Mouse (Mus musculus) embryonic facial prominence, embryonic 11.5 days (tissue): ENCODE results near the gene Oprl1. TPM values are rescaled to one million over a fixed set of nuclear protein-coding genes. Genes with fewer than 3 reads are reported as not detected.

Experiments
- ATAC-seq: fragments of 200-750 bp; cut with Nextera tagmentation; replicated peaks from 2 replicates; pipeline ENCODE4 v1.8.0; 2017; ENCODE audit warnings: low read depth; ENCODE audit not compliant: insufficient number of reproducible peaks, low FRiP score, low TSS enrichment
- DNase-seq: peaks from one replicate; pipeline ENCODE4 v3.0.0-alpha.2; 2015; ENCODE audit warnings: low spot score
- H3K27ac ChIP-seq: fragments of 300-500 bp; sonication (generic); replicated peaks from 2 replicates; pipeline ENCODE4 v1.5.1; 2014; ENCODE audit warnings: mild to moderate bottlenecking, low read depth, low read length, control low read depth
- H3K27me3 ChIP-seq: fragments of 300-500 bp; sonication (generic); 2 replicates; pipeline ENCODE4 v1.6.1; 2014; ENCODE audit warnings: mild to moderate bottlenecking, low read length, moderate library complexity, mixed read lengths; ENCODE audit not compliant: control insufficient read depth, insufficient read depth
- H3K36me3 ChIP-seq: fragments of 300-500 bp; sonication (generic); replicated peaks from 2 replicates; pipeline ENCODE4 v1.6.1; 2014; ENCODE audit warnings: low read depth, mild to moderate bottlenecking, low read length, moderate library complexity, mixed read lengths; ENCODE audit not compliant: control insufficient read depth, insufficient read depth
- H3K4me1 ChIP-seq: fragments of 300-500 bp; sonication (generic); 2 replicates; pipeline ENCODE4 v1.6.1; 2014; ENCODE audit warnings: low read length, mixed read lengths; ENCODE audit not compliant: control insufficient read depth, insufficient read depth
- H3K4me2 ChIP-seq: fragments of 300-500 bp; sonication (generic); 2 replicates; pipeline ENCODE4 v1.6.1; 2014; ENCODE audit warnings: low read depth, mild to moderate bottlenecking, control low read depth, low read length, moderate library complexity
- H3K4me3 ChIP-seq: fragments of 300-500 bp; sonication (generic); 2 replicates; pipeline ENCODE4 v1.5.1; 2014; ENCODE audit warnings: low read depth, low read length, control low read depth
- H3K9ac ChIP-seq: fragments of 300-500 bp; sonication (generic); replicated peaks from 2 replicates; pipeline ENCODE4 v1.6.1; 2014; ENCODE audit warnings: mild to moderate bottlenecking, control low read depth, low read length
- H3K9me3 ChIP-seq: fragments of 300-500 bp; sonication (generic); replicated peaks from 2 replicates; pipeline ENCODE4 v1.6.1; 2016; ENCODE audit warnings: mild to moderate bottlenecking, low read length, inconsistent platforms, mixed read lengths; ENCODE audit not compliant: control insufficient read depth
- WGBS: fragments of 180-500 bp; shearing (Covaris S2); extraction: QIAGEN DNeasy Blood & Tissue Kit; methylation state at CpG from one replicate; pipeline ENCODE4 v1.1.7; 2014; 5-methylcytosine and 5-hydroxymethylcytosine counted together
- polyA plus RNA-seq: library from polyadenylated mRNA; unstranded; fragments of >200 nt; fragmentation: Nextera tagmentation; extraction: Ambion mirVana; gene quantifications from 2 replicates; pipeline ENCODE4 v1.2.1, GENCODE M21; 2014

Gene Oprl1
- polyA plus RNA-seq, 1 experiment from 2014 or later, result 4.6 TPM

DNA sequence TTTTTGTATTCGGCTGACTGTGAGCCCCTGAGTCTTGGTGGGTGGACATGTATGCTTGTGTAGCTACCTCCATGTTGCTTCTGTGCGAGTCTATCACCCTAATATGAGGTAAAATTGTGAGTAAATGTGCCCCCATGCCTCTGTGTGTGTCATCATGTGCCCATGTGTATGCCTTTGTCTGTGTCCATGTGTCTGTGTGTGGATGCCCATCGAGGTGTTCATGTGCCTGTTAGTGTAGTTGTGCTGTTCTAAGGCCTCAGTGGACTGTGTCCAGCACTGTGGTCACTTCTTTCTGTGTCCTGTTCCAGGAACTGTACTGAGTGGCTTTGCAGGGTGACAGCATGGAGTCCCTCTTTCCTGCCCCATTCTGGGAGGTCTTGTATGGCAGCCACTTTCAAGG is 566 bp downstream of the Oprl1 start:
- H3K9me3 ChIP-seq, result no peaks in the 10 kb centered on the region
- DNase-seq (no peak), ATAC-seq (no peak; the same call in 1 of the 2 replicates)
- H3K36me3 ChIP-seq, result no peaks in the 10 kb centered on the region
- no peak overlapping the region; the same call in 1 of the 2 replicates for H3K27ac ChIP-seq
- H3K4me2 ChIP-seq, result peak overlapping the region; percentile 36
- WGBS, result 74% methylated on average over 3 of the region's 3 CpGs
- peak overlapping the region; percentile 17; the same call in 1 of the 2 replicates for H3K4me3 ChIP-seq
- peak overlapping the region; percentile 33; the same call in 1 of the 2 replicates for H3K9ac ChIP-seq
- H3K4me1 ChIP-seq, result no peaks in the 10 kb centered on the region
- H3K27me3 ChIP-seq, result no peaks in the 10 kb centered on the region

- Histone ChIP-seq H3K27me3 (no peaks in the 10 kb centered on the region), H3K4me2 (no peak overlapping the region), H3K9ac (no peak overlapping the region), H3K9me3 (no peaks in the 10 kb centered on the region), H3K4me3 (no peak overlapping the region), H3K4me1 (no peaks in the 10 kb centered on the region), H3K27ac (no peak overlapping the region), H3K36me3 (no peaks in the 10 kb centered on the region)
- 82% methylated on average over 3 of the region's 3 CpGs for WGBS
- no peak for ATAC-seq
- DNase-seq, result no peak
Measured at GRCm38 (mm10) chr2:181716991-181717390, 2.2 kb downstream of the Oprl1 start.

DNA sequence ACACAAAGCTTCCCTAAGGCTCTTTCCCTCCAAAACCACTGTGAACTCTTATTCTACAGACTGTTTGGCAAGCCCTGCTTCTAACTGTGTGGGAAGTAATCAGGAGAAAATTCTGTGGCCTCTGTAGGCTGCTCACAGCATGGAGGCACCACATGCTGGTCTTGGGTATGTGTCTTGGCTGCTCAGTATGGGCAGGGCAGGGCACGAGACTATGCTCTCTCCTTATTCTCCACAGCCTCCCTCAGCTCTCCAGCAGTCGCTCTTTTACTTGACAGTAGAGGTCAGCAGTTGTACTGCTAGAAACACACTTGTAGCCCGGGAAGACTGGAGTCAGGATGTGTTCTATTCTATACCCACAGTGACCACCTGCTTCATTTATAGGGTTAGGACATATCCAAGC is 5.2 kb downstream of the Oprl1 start:
- no peak overlapping the region for H3K9ac ChIP-seq
- 29% methylated on average over 3 of the region's 3 CpGs for WGBS
- no peak overlapping the region for H3K27ac ChIP-seq
- no peak for DNase-seq
- no peaks in the 10 kb centered on the region for H3K4me1 ChIP-seq
- H3K9me3 ChIP-seq, result no peaks in the 10 kb centered on the region
- no peaks in the 10 kb centered on the region for H3K27me3 ChIP-seq
- no peak for ATAC-seq
- no peaks in the 10 kb centered on the region for H3K36me3 ChIP-seq
- no peak overlapping the region for H3K4me3 ChIP-seq
- H3K4me2 ChIP-seq, result no peak overlapping the region

DNA sequence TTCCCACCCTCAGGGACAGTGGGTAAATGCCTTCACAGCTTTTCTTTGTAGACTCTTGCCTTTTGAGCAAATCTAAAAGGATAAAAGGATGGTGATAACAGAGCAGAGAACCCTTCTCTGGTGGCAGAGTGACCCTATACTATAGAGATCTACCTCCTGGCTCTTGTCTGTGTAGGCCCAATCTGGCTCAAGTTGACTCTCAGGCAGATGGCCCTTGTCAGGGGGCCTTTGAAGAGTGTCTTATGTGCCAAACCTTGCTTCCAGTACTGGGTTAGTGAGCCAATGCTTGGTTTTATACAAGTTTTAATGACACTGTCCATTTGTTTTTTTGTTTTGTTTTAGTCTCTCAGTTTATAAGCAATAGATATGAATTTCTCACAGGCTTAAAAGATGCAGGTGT is 6.4 kb downstream of the Oprl1 start:
- no peak for ATAC-seq

DNA sequence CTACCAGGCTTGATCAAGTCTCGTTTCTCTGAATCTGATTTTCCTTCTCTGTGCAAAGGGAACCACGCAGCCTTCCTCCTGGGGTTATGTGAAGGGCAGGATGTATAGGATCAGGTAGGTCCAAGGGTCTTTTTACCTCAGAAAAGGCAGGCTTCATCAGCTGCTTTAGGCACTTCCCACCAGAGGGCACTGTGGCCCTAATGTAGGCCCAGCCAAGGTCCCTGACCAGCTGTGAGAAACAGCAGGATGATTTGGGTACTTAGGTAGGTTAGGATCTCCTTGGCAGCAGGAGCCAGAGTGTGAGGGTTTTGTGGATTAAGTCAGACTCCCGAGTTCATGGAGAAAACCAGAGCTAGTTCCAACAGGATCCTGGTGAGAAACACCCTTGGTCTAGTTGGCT is 7.4 kb downstream of the Oprl1 start:
- Histone ChIP-seq H3K4me1 (no peaks in the 10 kb centered on the region), H3K9me3 (no peaks in the 10 kb centered on the region), H3K4me2 (no peak overlapping the region), H3K27ac (no peak overlapping the region), H3K36me3 (no peaks in the 10 kb centered on the region), H3K27me3 (no peaks in the 10 kb centered on the region), H3K9ac (no peak overlapping the region), H3K4me3 (no peak overlapping the region)
- DNase-seq, result peak; percentile 72
- no peak for ATAC-seq
- 11% methylated on average over 3 of the region's 3 CpGs for WGBS

More for the DNA sequence above, 6.4 kb downstream of the Oprl1 start:
- DNase-seq, result no peak
- no peaks in the 10 kb centered on the region for H3K27me3 ChIP-seq
- no peak overlapping the region for H3K4me3 ChIP-seq
- no peak overlapping the region for H3K4me2 ChIP-seq
- no peak overlapping the region for H3K27ac ChIP-seq
- H3K36me3 ChIP-seq, result no peaks in the 10 kb centered on the region
- no peaks in the 10 kb centered on the region for H3K4me1 ChIP-seq
- H3K9me3 ChIP-seq, result no peaks in the 10 kb centered on the region
- no peak overlapping the region for H3K9ac ChIP-seq

DNA sequence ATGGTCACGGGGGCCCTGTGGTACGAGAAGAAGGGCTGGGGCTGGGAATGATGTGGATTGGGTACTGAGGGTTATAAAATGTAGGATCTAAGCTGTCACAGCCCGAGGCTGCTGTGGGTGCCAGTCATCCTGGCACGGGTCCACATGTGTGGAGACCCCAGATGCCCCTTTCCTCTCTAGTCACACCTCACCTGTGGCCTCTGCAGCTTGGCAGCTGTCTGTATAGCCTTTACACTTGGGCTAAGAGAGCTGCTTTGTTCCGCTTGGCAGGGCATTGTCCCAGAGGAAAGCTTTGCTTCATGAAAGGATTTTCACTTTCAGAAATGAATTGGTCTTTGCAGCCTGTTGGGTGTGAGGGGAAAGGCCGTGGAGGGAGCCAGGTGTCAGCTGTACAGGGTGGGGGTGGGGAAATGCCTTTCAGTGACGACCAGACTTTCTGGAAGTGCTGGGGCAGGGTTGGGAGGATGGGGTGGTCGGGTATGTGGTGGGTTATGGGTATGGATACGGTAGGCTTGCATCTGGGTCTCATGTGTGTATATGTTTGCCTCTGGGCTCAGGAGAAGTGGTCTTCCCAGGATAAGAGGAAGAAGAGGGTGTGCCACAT is 12.9 kb downstream of the Oprl1 start:
- DNase-seq (no peak), ATAC-seq (no peak)
- no peak overlapping the region for H3K4me3 ChIP-seq
- H3K9ac ChIP-seq, result no peak overlapping the region
- H3K9me3 ChIP-seq, result no peaks in the 10 kb centered on the region
- H3K4me2 ChIP-seq, result no peak overlapping the region
- no peaks in the 10 kb centered on the region for H3K27me3 ChIP-seq
- H3K27ac ChIP-seq, result no peak overlapping the region
- H3K36me3 ChIP-seq, result no peaks in the 10 kb centered on the region
- H3K4me1 ChIP-seq, result no peaks in the 10 kb centered on the region
- WGBS, result 57% methylated on average over 9 of the region's 9 CpGs

GRCm38 (mm10) chr2:181730051-181730450 is 15.2 kb downstream of the Oprl1 start:
- ATAC-seq, result no peak

GRCm38 (mm10) chr2:181752626-181753025 is 37.8 kb downstream of the Oprl1 start:
- H3K9ac ChIP-seq, result no peak overlapping the region
- no peak overlapping the region for H3K4me2 ChIP-seq
- no peak overlapping the region for H3K27ac ChIP-seq
- 73% methylated on average over 1 of the region's 1 CpGs for WGBS
- H3K9me3 ChIP-seq, result no peaks in the 10 kb centered on the region
- H3K36me3 ChIP-seq, result no peaks in the 10 kb centered on the region
- H3K4me1 ChIP-seq, result no peaks in the 10 kb centered on the region
- no peak for DNase-seq
- no peak overlapping the region for H3K4me3 ChIP-seq
- ATAC-seq, result no peak
- H3K27me3 ChIP-seq, result no peaks in the 10 kb centered on the region

More at GRCm38 (mm10) chr2:181730051-181730450, 15.2 kb downstream of the Oprl1 start:
- H3K27me3 ChIP-seq, result no peaks in the 10 kb centered on the region
- no peak overlapping the region for H3K4me2 ChIP-seq
- H3K4me3 ChIP-seq, result no peak overlapping the region
- no peak overlapping the region for H3K9ac ChIP-seq
- no peaks in the 10 kb centered on the region for H3K4me1 ChIP-seq
- no peaks in the 10 kb centered on the region for H3K9me3 ChIP-seq
- no peak overlapping the region for H3K27ac ChIP-seq
- H3K36me3 ChIP-seq, result no peaks in the 10 kb centered on the region
- 54% methylated on average over 3 of the region's 3 CpGs for WGBS
- DNase-seq, result no peak
